ENCODE assay signal across 28 mouse cellular contexts in the genomic region with DNA sequence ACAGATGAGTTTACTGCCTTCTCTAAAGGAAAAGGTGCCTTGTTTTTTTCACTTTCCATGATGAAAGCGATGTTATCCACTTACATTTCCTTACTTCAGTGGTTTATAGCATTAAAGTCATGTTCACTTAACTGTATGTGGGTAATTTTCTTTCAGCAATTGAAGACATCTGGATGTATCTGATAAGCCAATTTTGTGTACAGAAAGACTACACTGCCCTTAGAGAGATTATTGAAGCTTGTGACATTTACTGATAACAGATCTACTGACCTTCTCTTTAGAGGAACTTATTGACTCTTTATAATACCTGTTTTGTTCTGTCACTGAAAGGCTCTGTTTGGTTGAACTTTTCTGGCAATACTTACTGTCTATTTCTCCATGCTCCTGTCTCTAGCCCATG.
"Had no signal": no experiment of that assay in that cellular context is flagged by ENCODE, and none has a peak within 500 bp of the region (broad histone marks: within the 10 kb centered on the region; RNA-seq: fewer than 3 reads in every experiment).

No protein-coding gene starts in this region.

- H3K27me3 ChIP-seq: limb, embryonic 12.5 days; limb, embryonic 13.5 days; limb, embryonic 15.5 days; liver, embryonic 12.5 days; liver, embryonic 13.5 days; liver, embryonic 15.5 days; lung, embryonic 15.5 days; megakaryocyte, embryonic 14.5 days; midbrain, embryonic 12.5 days; midbrain, embryonic 13.5 days; midbrain, embryonic 15.5 days; neural tube, embryonic 12.5 days had no signal

- H3K4me3 ChIP-seq: limb, embryonic 10.5 days; limb, embryonic 12.5 days; limb, embryonic 13.5 days; limb, embryonic 15.5 days; liver, embryonic 12.5 days; liver, embryonic 13.5 days; liver, embryonic 15.5 days; lung, embryonic 15.5 days; megakaryocyte, embryonic 14.5 days; midbrain, embryonic 10.5 days; midbrain, embryonic 12.5 days; midbrain, embryonic 13.5 days; midbrain, embryonic 15.5 days; myocyte; neural tube, embryonic 12.5 days had no signal

- H3K36me3 ChIP-seq: limb, embryonic 10.5 days; limb, embryonic 12.5 days; limb, embryonic 13.5 days; limb, embryonic 15.5 days; liver, embryonic 12.5 days; liver, embryonic 13.5 days; liver, embryonic 15.5 days; lung, embryonic 15.5 days; midbrain, embryonic 10.5 days; midbrain, embryonic 12.5 days; midbrain, embryonic 13.5 days; midbrain, embryonic 15.5 days; neural tube, embryonic 12.5 days had no signal

- ATAC-seq: liver, embryonic 12.5 days; liver, postnatal 0 days; lung, postnatal 0 days; midbrain, embryonic 13.5 days; midbrain, embryonic 15.5 days; midbrain, embryonic 16.5 days had no signal

- H3K9me3 ChIP-seq: limb, embryonic 10.5 days; limb, embryonic 12.5 days; limb, embryonic 13.5 days; limb, embryonic 15.5 days; liver, embryonic 12.5 days; liver, embryonic 13.5 days; liver, embryonic 15.5 days; lung, embryonic 15.5 days; megakaryocyte, embryonic 14.5 days; midbrain, embryonic 10.5 days; midbrain, embryonic 12.5 days; midbrain, embryonic 13.5 days; midbrain, embryonic 15.5 days; neural tube, embryonic 12.5 days had no signal

- H3K4me1 ChIP-seq: limb, embryonic 10.5 days; limb, embryonic 12.5 days; limb, embryonic 13.5 days; limb, embryonic 15.5 days; liver, embryonic 12.5 days; liver, embryonic 13.5 days; liver, embryonic 15.5 days; lung, embryonic 15.5 days; megakaryocyte, embryonic 14.5 days; midbrain, embryonic 10.5 days; midbrain, embryonic 12.5 days; midbrain, embryonic 13.5 days; midbrain, embryonic 15.5 days; neural tube, embryonic 12.5 days had no signal

- DNase-seq: left cerebral cortex, postnatal 4 days; liver; liver, embryonic 13.5 days; liver, postnatal 0 days; lung, adult 18-20 months; lung, adult 2 months; lung, embryonic 14.5 days; lung, postnatal 10 days; lung, postnatal 14 days; lung, postnatal 36 days; lung, postnatal 4 days; midbrain, embryonic 14.5 days had no signal
